Mouse (Mus musculus) heart, postnatal 0 days (tissue): ENCODE measurements around the gene Prrt4.

Source experiments
- CTCF ChIP-seq: IDR thresholded peaks from 2 replicates; pipeline ENCODE4 v1.5.1; 2016; ENCODE audit warnings: antibody characterized with exemption, control low read depth, low read depth
- EP300 ChIP-seq: IDR thresholded peaks from 2 replicates; pipeline ENCODE4 v1.6.1; 2016; ENCODE audit warnings: antibody characterized with exemption, low read depth

GRCm38 (mm10) chr6:29199223-29199855 lies 20.0 kb upstream of the Prrt4 start:
- TF ChIP-seq CTCF (no peak), EP300 (no peak)
